Mouse (Mus musculus) thymus, adult 2 months (tissue): ENCODE data around the gene Syt17.

Source experiments
- CTCF ChIP-seq: fragments of 200-500 bp; IDR thresholded peaks from 2 replicates; pipeline ENCODE4 v1.5.1; 2012; ENCODE audit warnings: mild to moderate bottlenecking, control low read depth, low read length, moderate library complexity, borderline replicate concordance; ENCODE audit not compliant: control insufficient read depth, poor library complexity, insufficient read depth; ENCODE audit errors: extremely low read depth
- POLR2A ChIP-seq: fragments of 200-500 bp; IDR thresholded peaks from 2 replicates; pipeline ENCODE4 v1.6.1; 2012; ENCODE audit warnings: mild to moderate bottlenecking, low read length, control low read depth, moderate library complexity; ENCODE audit not compliant: control insufficient read depth, poor library complexity, insufficient read depth; ENCODE audit errors: extremely low read depth

- no peak for TF ChIP-seq CTCF
- no peak for TF ChIP-seq POLR2A
Measured at GRCm38 (mm10) chr7:118475008-118475705, 27.1 kb upstream of the Syt17 start.
